Mouse (Mus musculus): Measurements from ENCODE around the gene Olfr5. TPM values are rescaled to one million over a fixed set of nuclear protein-coding genes. Genes with fewer than 3 reads are reported as not detected.

Olfr5 gene
- not detected for total RNA-seq (2023)

GRCm38 (mm10) chr7:6486841-6487240, at the start of gene Olfr5:
Gene Olfr5, minus strand, starts transcription at chr7:6486941.

GRCm38 (mm10) chr7:6522850-6523249, 36.1 kb upstream of the Olfr5 start, which contains the start of gene Olfr1349:
Gene Olfr1349, minus strand, starts transcription at chr7:6522950.

GRCm38 (mm10) chr7:6508648-6509047, 21.9 kb upstream of the Olfr5 start, which contains the start of gene Olfr1348:
Gene Olfr1348, minus strand, starts transcription at chr7:6508748.

GRCm38 (mm10) chr7:6499655-6500054, 12.9 kb upstream of the Olfr5 start, which contains the start of gene Olfr1347:
Gene Olfr1347, minus strand, starts transcription at chr7:6499755.

GRCm38 (mm10) chr7:6466951-6467350, 19.8 kb downstream of the Olfr5 start, which contains the start of gene Olfr1346:
Gene Olfr1346, plus strand, starts transcription at chr7:6467101.

GRCm38 (mm10) chr7:6455868-6456267, 30.9 kb downstream of the Olfr5 start, which contains the start of gene Olfr1336:
Gene Olfr1336, plus strand, starts transcription at chr7:6456168.

GRCm38 (mm10) chr7:6438388-6438787, 48.4 kb downstream of the Olfr5 start, which contains the start of gene Olfr1344:
Gene Olfr1344, plus strand, starts transcription at chr7:6438688.

Other genes with a start within 250 kb of the Olfr5 start
- gene Epp13, start 234.2 kb downstream of the Olfr5 start, total RNA-seq (2023) = not detected
- gene Zfp667, start 200.4 kb downstream of the Olfr5 start, total RNA-seq (2023) = 1 to 10 TPM; 6.7 TPM
- 1 to 10 TPM; 2.0 to 2.7 TPM for gene Zfp583, start 155.7 kb downstream of the Olfr5 start, total RNA-seq (2023)
- gene Gm3854, start 143.2 kb downstream of the Olfr5 start, total RNA-seq (2023) = under 1 TPM; 0.50 to 0.55 TPM
- gene Zfp78, start 123.7 kb downstream of the Olfr5 start, total RNA-seq (2023) = 1 to 10 TPM; 2.2 to 3.1 TPM
- 1 to 10 TPM; 5.5 to 7.0 TPM for gene Zfp28, start 103.6 kb downstream of the Olfr5 start, total RNA-seq (2023)
- gene Smim17, start 88.2 kb downstream of the Olfr5 start, total RNA-seq (2023) = not detected
- gene Gm20715, start 76.7 kb downstream of the Olfr5 start, total RNA-seq (2023) = under 1 TPM; 0.15 to 0.18 TPM
- not detected for gene Olfr1344, start 48.3 kb downstream of the Olfr5 start, total RNA-seq (2023)
- not detected for gene Olfr1336, start 30.8 kb downstream of the Olfr5 start, total RNA-seq (2023)
- not detected for gene Olfr1346, start 19.8 kb downstream of the Olfr5 start, total RNA-seq (2023)
- gene Olfr1347, start 12.8 kb upstream of the Olfr5 start, total RNA-seq (2023) = not detected
- gene Olfr1348, start 21.8 kb upstream of the Olfr5 start, total RNA-seq (2023) = not detected
- gene Olfr1349, start 36.0 kb upstream of the Olfr5 start, total RNA-seq (2023) = not detected
- not detected for gene Olfr1350, start 77.9 kb upstream of the Olfr5 start, total RNA-seq (2023)
- not detected for gene Zim1, start 209.5 kb upstream of the Olfr5 start, total RNA-seq (2023)
- not detected for gene Peg3, start 243.5 kb upstream of the Olfr5 start, total RNA-seq (2023)
- not detected for gene Usp29, start 243.6 kb upstream of the Olfr5 start, total RNA-seq (2023)

Measured in T-cell, adult 66 days (primary cell).